Mouse (Mus musculus) forebrain, embryonic 12.5 days (tissue): ENCODE data around the gene Klhdc9. TPM values are rescaled to one million over a fixed set of nuclear protein-coding genes. Genes with fewer than 3 reads are reported as not detected.

ENCODE experiments used
- ATAC-seq: fragments of 200-750 bp; cut with Nextera tagmentation; 2 replicates; pipeline ENCODE4 v1.8.0; 2017; ENCODE audit warnings: moderate TSS enrichment; ENCODE audit not compliant: low FRiP score
- H3K27ac ChIP-seq: fragments of 300-500 bp; sonication (generic); 2 replicates; pipeline ENCODE4 v1.5.1; 2016; ENCODE audit warnings: mild to moderate bottlenecking
- H3K27me3 ChIP-seq: fragments of 300-500 bp; sonication (generic); 2 replicates; pipeline ENCODE4 v1.6.1; 2016; ENCODE audit warnings: mild to moderate bottlenecking
- H3K36me3 ChIP-seq: fragments of 300-500 bp; sonication (generic); replicated peaks from 2 replicates; pipeline ENCODE4 v1.6.1; 2016; ENCODE audit warnings: mild to moderate bottlenecking
- H3K4me1 ChIP-seq: fragments of 300-500 bp; sonication (generic); 2 replicates; pipeline ENCODE4 v1.6.1; 2016
- H3K4me2 ChIP-seq: fragments of 300-500 bp; sonication (generic); 2 replicates; pipeline ENCODE4 v1.6.1; 2016; ENCODE audit warnings: mild to moderate bottlenecking, moderate library complexity
- H3K4me3 ChIP-seq: fragments of 300-500 bp; sonication (generic); replicated peaks from 2 replicates; pipeline ENCODE4 v1.5.1; 2016; ENCODE audit warnings: mild to moderate bottlenecking
- H3K9ac ChIP-seq: fragments of 300-500 bp; sonication (generic); 2 replicates; pipeline ENCODE4 v1.6.1; 2016; ENCODE audit warnings: mild to moderate bottlenecking
- H3K9me3 ChIP-seq: fragments of 300-500 bp; sonication (generic); 2 replicates; pipeline ENCODE4 v1.6.1; 2016
- WGBS: fragments of 180-500 bp; shearing (Covaris S2); methylation state at CpG from one replicate; pipeline ENCODE4 v1.1.7; 2016; 5-methylcytosine and 5-hydroxymethylcytosine counted together
- polyA plus RNA-seq: library from polyadenylated mRNA; unstranded; fragments of >200 nt; fragmentation: Nextera tagmentation; extraction: Ambion mirVana; gene quantifications from 2 replicates; pipeline ENCODE4 v1.2.1, GENCODE M21; 2016

Gene Klhdc9
- polyA plus RNA-seq, 1 experiment from 2014 or later: 2.5 TPM

DNA sequence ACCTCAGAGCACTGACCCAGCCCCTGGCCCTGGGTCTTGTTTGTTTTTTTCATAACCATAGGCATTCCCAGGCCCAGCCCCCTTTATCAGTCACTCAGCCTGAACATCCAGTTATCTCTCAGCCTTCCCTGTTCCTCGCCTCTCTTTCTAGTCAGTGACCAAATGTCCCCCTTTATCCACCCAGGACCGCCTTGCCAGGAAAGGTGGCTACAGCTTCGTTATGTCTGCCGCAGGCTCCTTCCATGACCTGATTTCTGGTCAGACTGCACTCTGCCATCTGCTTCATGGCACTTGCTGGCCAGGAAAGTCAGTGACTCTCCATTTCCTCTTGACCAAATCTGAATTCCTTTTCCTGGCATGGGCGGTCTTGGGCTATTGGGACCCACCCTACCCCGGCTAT lies 17.7 kb upstream of the Klhdc9 start:
- Histone ChIP-seq H3K4me2 (no peak overlapping the region), H3K36me3 (no peaks in the 10 kb centered on the region), H3K27ac (no peak overlapping the region), H3K9me3 (no peaks in the 10 kb centered on the region), H3K4me1 (peaks cover 20% of the 10 kb centered on the region), H3K27me3 (peaks cover 47% of the 10 kb centered on the region), H3K4me3 (no peak overlapping the region), H3K9ac (no peak overlapping the region)
- ATAC-seq: no peak
- 89% methylated on average over 6 of the region's 6 CpGs for WGBS

DNA sequence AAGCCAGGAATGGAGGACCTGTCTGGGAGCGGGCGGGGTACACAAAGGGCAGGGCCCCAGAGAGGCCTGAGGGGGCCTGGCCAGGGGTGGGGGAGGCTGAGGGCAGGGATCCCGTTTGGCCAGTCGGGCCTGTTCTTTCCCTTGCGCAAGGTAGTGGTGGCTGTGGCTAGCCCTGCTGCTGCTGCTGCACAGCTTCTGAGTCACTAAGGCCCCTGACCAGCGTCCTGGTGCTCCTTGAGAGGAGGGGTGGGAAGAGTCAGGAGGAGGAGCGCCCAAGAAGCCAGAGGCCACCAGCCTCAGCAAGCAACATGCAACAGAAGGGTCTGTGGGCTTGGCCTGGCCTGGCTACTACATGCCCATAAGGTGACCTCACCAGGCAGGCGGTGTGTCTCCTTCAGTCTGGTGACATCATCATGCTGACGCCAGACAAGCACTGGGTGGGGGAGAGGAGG lies 15.1 kb upstream of the Klhdc9 start:
- no peak for ATAC-seq
- Histone ChIP-seq H3K27me3 (peaks cover 49% of the 10 kb centered on the region), H3K9ac (no peak overlapping the region), H3K27ac (no peak overlapping the region), H3K4me2 (no peak overlapping the region), H3K4me3 (no peak overlapping the region), H3K36me3 (no peaks in the 10 kb centered on the region), H3K9me3 (no peaks in the 10 kb centered on the region), H3K4me1 (peaks cover 20% of the 10 kb centered on the region)
- WGBS: 52% methylated on average over 9 of the region's 9 CpGs

DNA sequence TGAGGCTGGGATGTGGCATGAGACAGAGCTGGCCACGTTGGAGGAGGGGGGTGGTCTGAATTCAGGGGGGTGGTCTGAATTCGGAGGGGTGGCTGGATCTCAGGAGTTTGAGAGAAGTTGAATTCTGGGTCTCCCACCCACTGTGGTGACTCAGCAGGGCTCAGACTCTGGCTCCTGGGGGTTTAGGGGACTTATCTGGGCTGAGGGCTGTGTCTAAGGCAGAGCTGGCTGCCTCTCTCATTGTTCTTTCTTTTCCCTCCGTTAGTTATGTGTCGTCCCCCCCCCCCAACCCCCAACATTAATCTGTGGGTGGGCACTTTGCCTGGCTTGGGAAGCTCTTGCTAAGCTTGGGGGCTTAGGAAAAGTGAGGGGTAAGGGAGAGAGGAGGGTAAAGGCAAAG lies 13.3 kb upstream of the Klhdc9 start:
- no peak for ATAC-seq

DNA sequence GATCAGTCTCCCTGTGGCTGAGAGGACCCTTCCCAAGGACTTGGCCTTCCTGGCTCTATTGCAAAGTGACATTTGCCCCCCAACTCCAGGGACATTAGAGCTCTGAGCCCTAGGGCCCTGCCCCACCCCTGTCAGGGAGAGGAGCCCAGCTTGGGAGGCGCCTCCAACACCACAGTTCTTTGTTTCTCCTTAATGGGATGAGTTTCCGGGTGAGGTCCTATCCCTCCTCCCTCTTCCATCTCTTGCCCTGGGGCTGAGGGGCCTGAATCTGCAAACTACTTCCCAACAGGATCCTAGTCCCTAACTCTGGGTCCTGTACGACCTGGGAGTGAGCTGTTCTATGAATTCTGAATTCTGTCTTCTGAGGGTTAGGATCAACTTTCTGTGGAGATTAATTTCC lies 12.3 kb upstream of the Klhdc9 start:
- no peak overlapping the region for H3K9ac ChIP-seq
- H3K4me1 ChIP-seq: peaks cover 6% of the 10 kb centered on the region; the same call in 1 of the 2 replicates
- WGBS: 24% methylated on average over 3 of the region's 3 CpGs
- H3K27ac ChIP-seq: no peak overlapping the region
- H3K27me3 ChIP-seq: peaks cover 32% of the 10 kb centered on the region; the same call in 1 of the 2 replicates
- no peaks in the 10 kb centered on the region for H3K36me3 ChIP-seq
- ATAC-seq: no peak
- H3K9me3 ChIP-seq: no peaks in the 10 kb centered on the region
- no peak overlapping the region for H3K4me2 ChIP-seq
- H3K4me3 ChIP-seq: no peak overlapping the region

More for the DNA sequence above, 13.3 kb upstream of the Klhdc9 start:
- Histone ChIP-seq H3K4me2 (no peak overlapping the region), H3K4me3 (no peak overlapping the region), H3K36me3 (no peaks in the 10 kb centered on the region), H3K9me3 (no peaks in the 10 kb centered on the region), H3K27ac (no peak overlapping the region), H3K27me3 (peaks cover 41% of the 10 kb centered on the region; the same call in 1 of the 2 replicates), H3K4me1 (peaks cover 6% of the 10 kb centered on the region; the same call in 1 of the 2 replicates), H3K9ac (no peak overlapping the region)
- WGBS: 1% methylated on average over 4 of the region's 4 CpGs

DNA sequence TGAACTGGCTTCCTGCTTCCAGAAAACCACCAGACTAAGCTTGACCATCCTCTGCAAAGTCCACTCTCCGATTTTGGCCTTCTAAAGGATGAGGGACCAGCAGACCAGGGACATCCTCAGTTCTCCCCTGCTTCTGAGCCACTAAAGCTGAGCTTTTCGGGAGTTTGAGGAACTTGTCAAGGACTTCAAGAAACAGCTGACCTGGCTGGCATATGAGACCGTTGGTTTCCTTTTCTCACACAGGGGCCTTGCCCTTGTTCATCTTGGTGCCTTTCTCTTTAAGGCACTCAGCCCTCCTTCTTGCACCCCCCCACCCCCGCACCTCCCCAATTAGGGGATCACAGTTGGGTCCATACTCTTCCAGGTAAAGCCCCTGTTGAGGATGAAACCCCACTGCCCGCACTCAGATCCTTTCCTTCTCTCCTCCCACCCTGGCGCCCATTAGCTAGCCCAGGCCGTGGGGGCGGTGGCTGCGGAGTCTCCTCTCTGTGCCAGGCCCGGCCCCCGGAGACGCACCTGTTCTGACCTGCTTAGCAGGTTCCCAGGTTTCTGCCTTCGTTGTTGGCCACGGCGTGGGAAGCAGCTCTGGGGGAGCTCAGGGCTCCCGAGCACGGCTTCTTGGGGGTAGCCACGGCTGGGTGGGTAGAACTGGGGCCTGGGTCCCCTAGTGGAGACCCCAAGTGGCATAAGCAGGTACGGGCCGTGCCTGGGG lies 9.4 kb upstream of the Klhdc9 start, which contains the start of gene Nectin4:
Nectin4 (plus strand) TSS at position 255 of the 712 bp plus-strand sequence.
- Histone ChIP-seq H3K9ac (no peak within 1 kb of the TSS), H3K4me1 (peaks cover 6% of the 10 kb centered on the region; the same call in 1 of the 2 replicates), H3K27me3 (peaks cover 26% of the 10 kb centered on the region; the same call in 1 of the 2 replicates), H3K9me3 (no peaks in the 10 kb centered on the region), H3K4me3 (no peak within 1 kb of the TSS), H3K27ac (no peak within 1 kb of the TSS), H3K36me3 (no peaks in the 10 kb centered on the region), H3K4me2 (no peak within 1 kb of the TSS)
- WGBS: 39% methylated on average over 20 of the region's 20 CpGs
- no peak for ATAC-seq

DNA sequence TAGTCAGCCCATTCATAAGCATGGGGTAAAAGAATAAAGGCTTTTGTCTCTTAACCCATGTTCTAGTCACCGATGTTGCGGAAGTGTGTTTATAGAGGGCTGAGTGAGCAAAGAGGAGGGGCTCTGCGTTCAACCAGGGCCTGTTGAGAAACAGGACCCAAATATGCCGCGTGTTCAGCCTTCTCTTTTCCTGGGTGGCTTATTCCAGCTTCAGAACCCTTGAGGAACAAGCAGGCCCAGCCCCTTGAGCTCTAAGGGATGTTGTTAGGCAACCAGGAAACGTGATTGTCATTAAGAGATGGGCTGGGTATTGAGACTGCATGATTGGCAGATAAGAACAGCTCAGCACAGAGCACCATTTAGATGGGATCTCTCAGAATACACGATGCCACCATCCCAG lies 5.3 kb upstream of the Klhdc9 start:
- ATAC-seq: no peak
- H3K4me3 ChIP-seq: no peak overlapping the region
- H3K27me3 ChIP-seq: 0 out of 2 replicates have a peak, but pooled peaks cover 9% of the 10 kb centered on the region
- no peak overlapping the region for H3K4me2 ChIP-seq
- H3K27ac ChIP-seq: no peak overlapping the region
- H3K4me1 ChIP-seq: peaks cover 4% of the 10 kb centered on the region
- no peak overlapping the region for H3K9ac ChIP-seq
- H3K9me3 ChIP-seq: no peaks in the 10 kb centered on the region
- H3K36me3 ChIP-seq: no peaks in the 10 kb centered on the region
- 62% methylated on average over 7 of the region's 7 CpGs for WGBS

DNA sequence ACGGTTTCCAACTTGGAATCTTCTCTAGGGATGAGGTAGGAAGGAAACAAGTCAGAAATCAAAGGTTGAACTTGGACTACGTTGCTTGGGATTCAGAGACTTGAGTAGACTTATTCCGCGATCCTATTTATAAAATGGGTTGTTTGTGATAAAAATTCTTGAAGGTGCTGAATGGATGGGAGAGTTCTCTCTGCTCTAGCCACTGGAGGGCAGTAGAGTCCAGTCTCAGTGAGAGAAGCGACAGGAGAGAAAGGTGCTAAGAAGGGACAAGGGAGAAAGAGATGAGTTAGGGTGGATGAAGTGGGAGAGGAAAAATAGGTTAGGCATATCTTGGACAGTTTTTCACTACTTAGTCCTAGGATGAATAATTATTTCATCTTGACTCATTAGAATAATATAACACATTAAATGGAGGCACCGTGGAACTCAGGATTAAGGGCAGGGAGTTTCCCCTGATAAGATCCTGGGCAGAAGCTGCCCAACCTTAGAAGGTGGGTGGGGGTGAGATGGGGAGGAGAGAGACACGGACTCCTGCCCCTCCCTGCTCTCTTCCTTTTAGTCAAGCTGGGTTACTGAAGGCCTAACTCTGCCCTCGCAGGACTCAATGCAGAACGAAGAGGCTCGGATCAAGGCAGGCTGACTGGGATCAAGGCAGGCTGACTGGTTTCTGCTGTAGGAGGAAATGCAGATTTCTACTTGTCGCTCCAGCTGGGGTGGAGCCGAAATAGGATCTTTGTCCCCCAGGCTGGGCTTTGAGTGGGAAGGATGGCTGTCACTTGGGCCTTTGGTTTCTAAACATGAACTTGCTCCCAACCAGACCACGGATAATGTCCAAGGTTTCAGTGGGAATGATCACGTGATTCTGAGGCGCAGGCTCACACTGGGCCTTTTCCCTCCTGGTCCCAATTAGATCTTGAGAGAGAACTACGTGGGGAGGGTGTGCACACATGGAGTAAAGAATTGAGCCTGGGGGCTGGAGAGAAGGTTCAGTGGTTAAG lies 807 bp upstream of the Klhdc9 start:
- 29% methylated on average over 16 of the region's 16 CpGs for WGBS
- Histone ChIP-seq H3K36me3 (peaks cover 19% of the 10 kb centered on the region), H3K9me3 (no peaks in the 10 kb centered on the region), H3K4me3 (peak overlapping the region; percentile 52), H3K27ac (peak overlapping the region; percentile 80), H3K4me2 (peak overlapping the region; percentile 81), H3K4me1 (peaks cover 10% of the 10 kb centered on the region), H3K9ac (peak overlapping the region; percentile 63), H3K27me3 (no peaks in the 10 kb centered on the region)
- ATAC-seq: peak; percentile 73

DNA sequence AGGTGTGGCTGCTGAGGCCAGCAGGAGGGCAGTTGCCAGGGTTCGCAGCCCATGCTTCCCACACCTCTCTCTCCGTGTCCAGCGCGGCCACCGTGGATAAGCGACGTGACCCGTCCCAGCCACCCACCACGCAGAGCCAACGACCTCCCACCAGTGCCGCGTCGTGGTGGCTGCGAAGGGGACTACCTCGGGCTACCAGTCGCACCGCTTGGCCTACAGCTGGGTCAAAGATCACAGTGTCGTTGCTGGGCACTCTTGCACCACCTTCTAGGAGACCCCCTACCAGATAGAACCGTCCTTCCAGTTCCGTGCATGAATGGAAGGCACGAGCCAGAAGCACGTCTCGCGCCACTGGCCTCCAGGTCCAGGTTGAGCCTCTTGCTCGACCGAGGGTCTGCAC lies 345 bp downstream of the Klhdc9 start:
- no peaks in the 10 kb centered on the region for H3K9me3 ChIP-seq
- 3% methylated on average over 23 of the region's 26 CpGs for WGBS
- H3K27ac ChIP-seq: peak overlapping the region; percentile 80
- peaks cover 10% of the 10 kb centered on the region for H3K4me1 ChIP-seq
- peaks cover 21% of the 10 kb centered on the region for H3K36me3 ChIP-seq
- H3K9ac ChIP-seq: peak overlapping the region; percentile 63
- peak overlapping the region; percentile 52 for H3K4me3 ChIP-seq
- H3K27me3 ChIP-seq: no peaks in the 10 kb centered on the region
- peak overlapping the region; percentile 81 for H3K4me2 ChIP-seq
- no peak for ATAC-seq

DNA sequence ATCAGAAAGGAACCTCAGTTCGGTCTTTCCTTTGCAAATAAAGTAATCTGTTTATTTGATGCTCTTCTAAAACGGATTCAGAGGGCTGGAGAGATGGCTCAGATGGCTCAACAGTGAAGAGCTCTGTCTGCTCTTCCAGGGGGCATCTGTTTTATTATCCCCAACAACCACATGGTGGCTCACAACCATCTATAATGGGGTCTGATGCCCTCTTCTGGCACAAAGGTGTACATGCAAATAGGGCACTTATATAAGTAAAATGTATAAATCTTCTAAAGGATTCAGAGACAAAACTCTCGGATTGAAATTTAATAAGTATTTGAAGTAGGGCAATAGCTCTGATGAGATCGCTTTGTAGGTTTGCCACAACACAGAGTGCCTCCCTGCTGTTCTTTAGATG lies 2.2 kb downstream of the Klhdc9 start:
- Histone ChIP-seq H3K4me2 (no peak overlapping the region), H3K9ac (no peak overlapping the region), H3K9me3 (no peaks in the 10 kb centered on the region), H3K27ac (no peak overlapping the region), H3K4me3 (no peak overlapping the region), H3K4me1 (peaks cover 10% of the 10 kb centered on the region), H3K27me3 (no peaks in the 10 kb centered on the region), H3K36me3 (peaks cover 21% of the 10 kb centered on the region)
- no peak for ATAC-seq
- WGBS: 78% methylated on average over 4 of the region's 4 CpGs

DNA sequence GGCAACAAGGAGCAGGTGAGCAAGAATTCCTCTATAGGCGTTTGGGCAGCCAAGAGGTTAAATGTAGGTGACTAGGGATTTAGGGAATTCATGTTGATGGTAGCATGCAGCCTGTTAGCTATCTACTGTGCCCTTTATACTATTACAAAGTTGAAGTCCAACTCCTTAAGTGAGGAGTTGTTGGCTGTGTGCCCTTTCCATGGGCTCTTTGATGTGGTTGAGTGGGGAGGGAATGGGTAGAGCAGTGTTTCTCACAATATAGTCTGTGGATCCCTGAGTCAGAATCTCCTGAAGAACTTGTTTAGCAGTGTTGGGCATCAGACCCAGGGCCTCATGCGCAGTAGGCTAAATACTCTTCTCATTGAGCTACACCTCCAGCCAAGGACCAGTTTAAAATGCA lies 3.8 kb downstream of the Klhdc9 start:
- H3K4me2 ChIP-seq: no peak overlapping the region
- no peak for ATAC-seq
- peaks cover 21% of the 10 kb centered on the region for H3K36me3 ChIP-seq
- WGBS: 92% methylated on average over 2 of the region's 2 CpGs
- H3K9me3 ChIP-seq: no peaks in the 10 kb centered on the region
- H3K4me1 ChIP-seq: peaks cover 10% of the 10 kb centered on the region
- no peak overlapping the region for H3K9ac ChIP-seq
- H3K4me3 ChIP-seq: no peak overlapping the region
- H3K27me3 ChIP-seq: no peaks in the 10 kb centered on the region
- no peak overlapping the region for H3K27ac ChIP-seq

DNA sequence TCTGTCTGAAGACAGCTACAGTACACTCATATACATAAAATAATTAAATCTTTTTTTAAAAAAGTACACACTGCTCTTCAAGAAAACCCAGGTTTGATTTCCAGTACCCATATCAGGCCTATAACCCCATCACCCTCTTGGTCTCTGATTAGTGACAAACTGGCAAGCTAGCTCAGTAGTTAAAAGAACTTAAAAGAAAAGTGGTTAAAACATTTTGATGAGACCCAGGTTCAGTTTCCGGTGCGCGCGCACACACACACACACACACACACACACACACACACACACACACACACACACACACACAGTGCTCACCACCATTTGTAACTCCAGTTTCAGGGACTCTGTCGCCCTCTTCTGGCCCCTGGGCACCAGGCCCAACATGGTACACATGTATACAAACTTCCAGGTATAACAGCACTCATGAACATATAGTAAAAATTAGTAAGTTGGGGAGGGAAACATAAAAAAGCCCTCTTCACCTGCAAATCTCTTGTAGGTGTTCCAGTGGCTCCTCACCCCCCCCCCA lies 4.7 kb downstream of the Klhdc9 start:
- WGBS: 71% methylated on average over 5 of the region's 5 CpGs
- H3K9me3 ChIP-seq: no peaks in the 10 kb centered on the region
- ATAC-seq: no peak
- no peak overlapping the region for H3K4me2 ChIP-seq
- no peaks in the 10 kb centered on the region for H3K27me3 ChIP-seq
- H3K4me3 ChIP-seq: no peak overlapping the region
- H3K27ac ChIP-seq: no peak overlapping the region
- peaks cover 6% of the 10 kb centered on the region for H3K4me1 ChIP-seq
- H3K9ac ChIP-seq: no peak overlapping the region
- H3K36me3 ChIP-seq: peaks cover 21% of the 10 kb centered on the region

DNA sequence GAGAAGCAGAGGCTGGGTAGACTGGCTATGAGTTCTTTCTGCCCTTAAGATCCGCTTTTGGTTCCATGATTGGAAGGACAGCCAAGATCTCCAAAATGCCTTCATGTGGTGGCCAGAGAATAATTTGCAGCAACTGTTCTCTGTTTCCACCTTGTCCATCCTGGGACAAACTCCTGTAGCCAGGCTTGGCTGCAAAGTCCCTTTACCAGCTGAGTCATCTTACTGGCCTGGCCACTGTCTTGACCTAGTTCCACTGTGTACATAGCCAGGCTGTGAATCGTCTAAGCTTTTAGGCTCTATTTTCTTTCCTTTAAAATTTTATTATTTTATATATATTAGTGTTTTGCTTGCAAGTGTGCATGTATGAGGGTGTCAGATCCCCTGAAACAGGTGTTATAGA lies 11.4 kb downstream of the Klhdc9 start:
- ATAC-seq: no peak
- 96% methylated on average over 2 of the region's 2 CpGs for WGBS

More for the DNA sequence above, 11.4 kb downstream of the Klhdc9 start:
- Histone ChIP-seq H3K9ac (no peak overlapping the region), H3K9me3 (no peaks in the 10 kb centered on the region), H3K4me2 (no peak overlapping the region), H3K4me1 (peaks cover 22% of the 10 kb centered on the region), H3K27me3 (no peaks in the 10 kb centered on the region), H3K4me3 (no peak overlapping the region), H3K36me3 (no peaks in the 10 kb centered on the region), H3K27ac (no peak overlapping the region)
